Mouse (Mus musculus) retina, postnatal 7 days (tissue): ENCODE measurements around the gene Psg20.
A peak's percentile ranks its signal among the peaks of the same experiment; 100 is the strongest.
"Not testable (repeated sequence)": the region's sequence is repeated elsewhere in the genome, so short reads cannot be mapped to it uniquely, and the experiment has no call there.

Experiments
- DNase-seq: peaks from one replicate; pipeline ENCODE4 v3.0.0-alpha.2; 2012; ENCODE audit warnings: low read depth, low spot score

The Psg20 gene

DNA sequence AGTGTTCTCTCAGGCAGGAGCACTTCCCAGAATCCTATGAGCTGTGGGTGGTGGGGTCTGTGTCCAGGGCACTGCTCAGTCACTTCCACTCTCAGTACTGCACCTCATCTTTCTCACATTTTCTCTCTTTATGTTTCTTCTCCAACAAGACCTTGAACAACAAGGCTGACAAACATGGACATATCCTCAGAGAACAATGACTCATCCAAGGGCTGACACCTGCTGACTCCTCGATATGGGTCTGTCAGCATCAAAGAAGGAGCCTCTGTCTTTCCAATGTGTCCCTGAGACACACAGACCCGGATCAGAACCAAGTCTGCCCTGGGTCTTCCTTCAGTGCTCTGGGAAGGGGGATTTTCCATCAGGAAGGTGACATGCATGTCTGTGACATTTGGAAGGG, at the start of gene Psg20:
Psg20 (minus strand) TSS at position 101 of the 400 bp plus-strand sequence.
- no peak for DNase-seq

DNA sequence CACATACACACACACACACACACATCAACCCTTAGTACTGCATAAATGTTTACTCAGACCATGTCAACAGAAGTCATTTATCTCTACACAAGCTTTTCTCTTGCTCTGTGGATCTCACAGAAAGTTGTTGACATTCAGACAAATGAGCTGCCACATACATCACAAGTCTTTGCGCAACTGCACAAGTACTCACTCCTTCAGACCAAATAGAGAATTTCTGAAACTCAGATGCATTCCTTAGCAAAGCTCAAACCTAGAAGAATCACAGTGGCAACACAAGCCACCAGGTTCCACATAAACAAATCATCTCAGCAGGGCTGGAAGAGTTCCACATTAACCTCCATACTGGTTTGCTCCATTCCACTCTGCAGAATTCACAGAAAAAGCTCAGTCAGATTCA, 48.5 kb upstream of the Psg20 start:
- DNase-seq, result no peak

DNA sequence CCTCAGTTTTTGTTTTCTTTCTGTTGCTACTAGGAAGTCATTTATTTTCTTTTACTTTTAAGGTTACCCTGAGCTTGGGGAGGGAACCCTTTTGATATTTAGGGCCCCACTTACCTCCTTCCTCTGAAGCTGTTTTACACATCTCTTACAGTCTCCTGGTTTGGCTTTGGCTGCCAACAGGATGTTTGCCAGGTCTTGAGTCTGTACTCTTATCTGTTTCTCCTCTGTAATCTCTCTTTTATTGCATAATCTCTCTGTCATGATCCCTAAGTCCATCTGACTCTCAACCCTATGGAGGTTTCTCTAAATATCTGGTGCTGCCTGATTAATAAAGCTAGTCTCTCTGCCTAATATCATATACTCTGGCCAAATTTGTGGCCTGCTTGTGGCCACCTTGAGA, 47.1 kb upstream of the Psg20 start:
- DNase-seq, result no peak

DNA sequence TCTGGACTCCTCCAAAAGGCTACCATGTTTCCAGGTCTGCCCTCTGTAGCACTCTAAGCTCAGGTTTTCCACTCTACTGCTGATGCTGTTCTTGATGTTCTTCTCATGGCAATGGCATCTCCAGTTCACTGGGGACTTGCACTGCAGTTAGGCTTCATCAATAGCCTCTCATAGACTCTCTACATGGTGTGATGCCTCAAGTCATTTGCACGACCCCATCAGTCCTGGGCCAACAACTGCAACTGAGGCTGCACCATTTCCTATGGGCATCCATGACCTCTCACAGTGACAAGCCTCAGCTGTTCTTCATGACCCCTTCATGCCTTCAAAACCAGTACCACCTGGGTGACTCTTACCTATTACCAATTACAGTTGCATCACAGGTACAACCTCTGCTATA, 42.4 kb upstream of the Psg20 start:
- no peak for DNase-seq

DNA sequence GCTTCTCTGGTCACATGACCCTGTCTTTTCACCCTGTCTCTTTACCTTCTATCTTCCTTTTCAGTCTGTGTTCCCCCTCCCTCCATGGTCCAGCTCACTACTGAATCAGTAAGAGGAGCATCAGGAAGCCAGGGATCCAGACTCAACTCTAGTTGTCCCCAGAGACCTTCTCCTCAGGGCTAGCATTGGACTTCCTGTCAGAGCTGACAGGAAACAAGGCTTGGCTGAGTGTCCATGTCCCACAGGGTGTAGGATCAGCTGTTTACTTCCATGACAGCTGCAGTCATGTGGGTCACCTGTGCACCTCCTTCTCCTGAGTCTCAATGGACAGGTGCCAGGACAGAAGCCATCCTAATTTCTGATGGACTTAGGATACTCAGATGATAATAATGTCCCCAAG, 39.9 kb upstream of the Psg20 start:
- DNase-seq, result not testable (repeated sequence)

DNA sequence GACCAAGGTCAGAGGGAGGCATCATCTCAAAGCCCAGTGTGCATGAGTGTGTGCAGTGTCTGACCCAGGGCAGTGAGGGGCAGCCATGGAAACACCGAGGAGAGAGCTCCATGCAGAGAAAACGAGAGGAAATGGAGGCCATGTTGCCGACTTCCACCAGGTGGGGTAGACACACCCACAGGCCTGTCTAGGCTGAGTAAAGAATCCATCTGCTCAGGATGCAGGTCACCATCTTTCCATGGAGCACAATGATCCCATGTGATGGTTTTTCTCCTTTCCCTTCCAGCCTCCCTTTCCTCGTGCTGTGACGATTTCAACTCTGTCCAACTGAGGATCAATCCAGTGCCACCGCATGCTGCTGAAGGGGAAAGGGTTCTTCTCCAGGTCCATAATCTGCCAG, 38.0 kb upstream of the Psg20 start:
- no peak for DNase-seq

DNA sequence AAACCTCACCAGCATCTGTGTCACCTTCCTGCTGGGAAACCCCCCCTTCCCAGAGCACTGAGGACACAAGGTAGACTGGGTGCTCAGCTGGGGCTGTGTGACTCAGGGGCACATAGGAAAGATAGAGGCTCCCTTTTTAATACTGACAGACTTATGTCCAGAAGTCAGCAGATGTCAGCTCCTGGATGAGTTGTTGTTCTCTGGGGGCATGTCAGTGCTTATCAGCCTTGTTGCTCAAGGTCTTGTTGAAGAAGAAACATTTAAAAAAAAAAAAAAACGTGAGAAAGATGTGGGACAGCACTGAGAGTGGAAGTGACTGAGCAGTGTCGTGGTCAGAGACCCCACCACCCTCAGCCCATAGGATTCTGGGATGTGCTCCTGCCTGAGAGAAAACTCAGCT, 31.8 kb upstream of the Psg20 start, which contains the start of gene Psg22:
Psg22 (plus strand) TSS at position 301 of the 400 bp plus-strand sequence.
- DNase-seq, result no peak

DNA sequence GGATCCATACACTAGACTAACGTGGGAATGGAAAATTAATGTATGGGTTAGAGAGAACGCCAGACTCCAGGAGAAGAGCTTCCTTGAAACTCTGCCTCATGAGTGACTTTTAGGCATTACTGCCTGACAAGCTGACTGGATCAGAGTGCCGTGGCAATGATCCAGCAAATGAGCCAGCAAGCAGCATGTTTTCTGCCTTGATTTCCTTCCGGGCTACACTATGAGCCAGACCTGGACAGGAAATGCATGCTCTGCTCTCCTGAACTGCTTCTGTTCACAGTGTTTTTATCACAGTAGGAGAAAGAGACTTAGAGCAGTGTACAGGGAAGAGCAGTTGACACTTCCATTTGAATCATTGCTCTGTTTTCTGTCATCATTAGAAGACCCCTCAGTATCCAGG, 29.6 kb upstream of the Psg20 start:
- no peak for DNase-seq

DNA sequence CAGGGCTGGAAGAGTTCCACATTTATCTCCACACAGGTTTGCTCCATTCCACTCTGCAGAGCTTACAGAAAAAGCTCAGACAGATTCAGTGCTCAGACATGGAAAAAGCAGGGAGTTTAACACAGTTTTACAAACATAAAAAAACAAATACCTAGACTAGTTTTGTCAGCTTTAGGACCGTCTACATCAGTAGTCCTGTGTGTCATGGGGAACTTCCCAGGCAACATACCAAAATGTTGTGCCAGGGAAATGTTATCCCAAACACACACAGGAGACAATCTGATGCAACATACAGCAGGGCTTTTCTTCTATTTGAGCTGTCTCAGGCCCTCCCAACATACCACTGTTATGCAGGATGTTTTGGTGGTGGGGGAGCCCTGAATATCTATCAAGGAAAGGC, 24.9 kb upstream of the Psg20 start:
- no peak for DNase-seq

DNA sequence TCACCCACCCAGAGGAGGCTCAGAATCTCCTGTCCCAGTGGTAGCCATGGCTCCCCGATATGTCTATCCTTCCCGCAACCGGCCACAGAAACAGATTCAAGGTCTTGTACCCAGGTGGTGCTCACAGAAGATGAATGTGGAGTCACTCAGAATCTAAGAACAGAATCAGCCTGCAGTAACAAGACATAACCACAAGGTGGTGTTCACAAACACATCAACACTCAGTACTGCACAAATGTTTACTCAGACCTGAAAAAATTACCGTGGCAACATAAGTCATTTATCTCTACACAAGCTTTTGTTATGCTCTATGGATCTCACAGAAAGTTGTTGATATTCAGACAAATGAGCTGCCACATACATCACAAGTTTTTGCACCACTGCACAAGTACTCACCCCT, 24.3 kb upstream of the Psg20 start:
- not testable (repeated sequence) for DNase-seq

DNA sequence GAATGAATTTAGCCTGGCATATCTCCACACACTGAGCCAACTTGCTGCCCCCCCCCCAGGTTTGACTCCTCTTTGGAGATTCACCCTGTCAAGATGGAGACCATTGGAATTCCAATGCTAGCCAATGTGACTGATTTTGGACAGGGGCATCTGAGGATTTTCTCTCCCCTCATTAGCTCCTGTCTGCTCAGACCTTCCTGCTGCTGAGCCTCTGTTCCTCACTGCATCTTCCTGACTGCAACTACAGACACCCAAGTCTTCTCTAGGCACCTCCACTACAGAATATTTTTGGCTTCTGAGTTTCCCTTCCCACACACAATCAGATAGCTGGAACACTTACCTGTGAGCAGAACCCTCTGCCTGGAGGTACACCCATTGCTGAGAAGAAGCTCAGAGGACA, 399 bp downstream of the Psg20 start:
- DNase-seq, result no peak

DNA sequence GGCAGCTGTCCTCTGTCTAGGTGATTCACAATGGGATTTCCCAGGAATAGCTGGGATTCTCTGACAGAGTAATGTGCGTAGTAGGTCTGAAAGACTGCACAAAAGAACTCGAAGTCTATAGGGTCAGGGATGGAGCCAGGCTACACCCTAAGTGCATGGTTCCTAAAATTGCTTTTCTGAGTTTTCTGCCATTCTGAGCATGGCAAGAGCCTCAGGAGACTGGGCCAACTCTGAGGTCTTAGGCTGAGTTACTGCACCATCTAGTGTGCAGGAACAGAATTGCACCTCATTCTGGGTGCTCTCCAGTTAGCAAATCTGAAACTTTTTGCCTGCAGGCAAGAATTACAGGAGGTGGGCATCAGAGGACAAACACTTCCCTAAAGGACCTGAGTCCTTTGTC, 6.2 kb downstream of the Psg20 start:
- DNase-seq, result peak; percentile 27

DNA sequence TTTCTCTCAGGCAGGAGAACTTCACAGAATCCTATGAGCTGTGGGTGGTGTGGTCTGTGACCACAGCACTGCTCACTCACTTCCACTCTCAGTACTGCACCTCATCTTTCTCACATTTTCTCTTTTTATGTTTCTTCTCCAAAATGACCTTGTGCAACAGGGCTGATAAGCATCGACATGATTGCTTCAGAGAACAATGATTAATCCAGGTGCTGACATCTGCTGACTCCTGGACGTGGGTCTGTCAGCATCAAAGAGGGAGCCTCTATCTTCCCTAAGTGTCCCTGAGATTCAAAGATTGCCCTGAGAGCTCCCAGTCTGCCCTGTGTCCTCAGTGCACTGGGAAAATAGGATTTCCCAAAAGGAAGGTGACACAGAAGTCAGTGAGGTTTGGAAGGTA, 29.4 kb downstream of the Psg20 start, which contains the start of gene Psg21:
Psg21 (minus strand) TSS at position 101 of the 400 bp plus-strand sequence.
- not testable (repeated sequence) for DNase-seq

DNA sequence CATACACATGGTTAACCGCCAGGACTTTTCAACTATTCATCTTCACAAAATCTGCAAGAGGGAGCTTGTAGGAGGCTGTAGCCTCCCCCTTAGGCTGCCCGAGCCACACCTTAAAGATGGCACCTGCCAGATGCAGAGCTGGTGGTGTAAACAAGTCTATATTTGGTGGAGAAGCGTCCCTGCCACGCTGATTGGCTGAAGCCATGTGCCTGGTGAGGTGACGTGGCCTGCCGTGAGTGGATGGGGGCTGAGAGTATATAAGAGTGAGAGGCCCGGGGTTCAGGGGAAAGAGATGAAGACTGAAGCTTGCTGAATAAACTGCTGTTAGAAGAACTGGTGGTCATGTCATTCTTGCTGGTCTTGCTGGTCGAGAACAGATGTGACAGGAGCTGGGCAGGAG, 59.1 kb downstream of the Psg20 start:
- DNase-seq, result not testable (repeated sequence)
